Mouse (Mus musculus) embryonic facial prominence, embryonic 12.5 days (tissue): ENCODE measurements around the gene Prex1. TPM values are rescaled to one million over a fixed set of nuclear protein-coding genes. Genes with fewer than 3 reads are reported as not detected.
"Not testable (repeated sequence)": the region's sequence is repeated elsewhere in the genome, so short reads cannot be mapped to it uniquely, and the experiment has no call there.

Source experiments
- ATAC-seq: fragments of 200-750 bp; cut with Nextera tagmentation; 2 replicates; pipeline ENCODE4 v1.8.0; 2017; ENCODE audit not compliant: insufficient number of reproducible peaks, insufficient read depth, low FRiP score, low TSS enrichment
- H3K27ac ChIP-seq: fragments of 300-500 bp; sonication (generic); 2 replicates; pipeline ENCODE4 v1.5.1; 2016; ENCODE audit warnings: mild to moderate bottlenecking
- H3K27me3 ChIP-seq: fragments of 300-500 bp; sonication (generic); 2 replicates; pipeline ENCODE4 v1.6.1; 2016; ENCODE audit warnings: mild to moderate bottlenecking, moderate library complexity
- H3K36me3 ChIP-seq: fragments of 300-500 bp; sonication (generic); 2 replicates; pipeline ENCODE4 v1.6.1; 2016; ENCODE audit warnings: mild to moderate bottlenecking
- H3K4me1 ChIP-seq: fragments of 300-500 bp; sonication (generic); 2 replicates; pipeline ENCODE4 v1.6.1; 2016
- H3K4me2 ChIP-seq: fragments of 300-500 bp; sonication (generic); replicated peaks from 2 replicates; pipeline ENCODE4 v1.6.1; 2016; ENCODE audit warnings: mild to moderate bottlenecking, moderate library complexity
- H3K4me3 ChIP-seq: fragments of 300-500 bp; sonication (generic); 2 replicates; pipeline ENCODE4 v1.5.1; 2016; ENCODE audit warnings: mild to moderate bottlenecking
- H3K9ac ChIP-seq: fragments of 300-500 bp; sonication (generic); 2 replicates; pipeline ENCODE4 v1.6.1; 2016; ENCODE audit warnings: mild to moderate bottlenecking, moderate library complexity
- H3K9me3 ChIP-seq: fragments of 300-500 bp; sonication (generic); 2 replicates; pipeline ENCODE4 v1.6.1; 2016; ENCODE audit warnings: mild to moderate bottlenecking, moderate library complexity
- WGBS: fragments of 180-500 bp; shearing (Covaris S2); methylation state at CpG from one replicate; pipeline ENCODE4 v1.1.7; 2016; 5-methylcytosine and 5-hydroxymethylcytosine counted together
- polyA plus RNA-seq: library from polyadenylated mRNA; unstranded; fragments of >200 nt; fragmentation: Nextera tagmentation; extraction: Ambion mirVana; gene quantifications from 2 replicates; pipeline ENCODE4 v1.2.1, GENCODE M21; 2016

Prex1 gene
- polyA plus RNA-seq, 1 experiment from 2014 or later, result 36.2 TPM

DNA sequence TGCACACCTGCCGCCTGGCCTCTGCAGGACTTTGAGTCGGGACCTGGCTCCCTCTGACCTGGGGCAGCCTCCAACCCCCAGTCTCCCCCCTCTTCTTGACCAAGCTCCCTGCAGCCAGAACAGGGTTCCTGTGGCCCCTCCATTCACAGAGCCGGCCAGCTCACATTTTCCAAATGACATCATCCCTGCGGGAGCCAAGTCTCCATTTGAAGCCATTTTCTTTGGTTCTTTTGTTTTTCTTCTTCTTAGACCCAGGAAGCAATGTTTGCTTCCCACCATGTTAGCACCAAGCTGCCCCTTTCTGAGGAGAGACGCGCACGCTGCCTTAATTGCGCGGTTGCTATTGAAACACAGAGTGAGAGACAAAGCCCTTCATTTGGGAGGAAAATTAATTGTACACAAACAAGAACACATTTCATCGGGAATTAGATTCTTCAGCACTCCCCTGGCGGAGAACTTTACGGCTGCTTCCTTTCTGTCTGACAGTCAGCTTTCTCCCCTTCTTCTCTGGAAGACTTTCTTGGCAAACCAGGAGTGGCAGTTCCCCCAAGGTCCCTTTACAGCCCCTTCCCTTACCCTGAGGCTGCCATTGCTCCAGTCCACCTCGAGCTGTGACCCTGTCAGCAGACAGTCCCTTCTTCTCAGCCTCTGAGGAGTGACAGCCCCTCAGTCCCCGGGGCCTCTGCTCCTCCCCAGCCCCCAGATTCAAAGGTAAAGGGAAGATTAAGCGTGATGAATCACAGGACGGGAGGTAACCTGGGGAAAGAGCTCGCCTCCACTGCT lies 196.0 kb downstream of the Prex1 start:
- not testable (repeated sequence) for H3K27me3 ChIP-seq, H3K4me3 ChIP-seq, H3K9me3 ChIP-seq, ATAC-seq, H3K9ac ChIP-seq, H3K36me3 ChIP-seq, H3K27ac ChIP-seq
- 14% methylated on average over 15 of the region's 17 CpGs for WGBS
- 0 out of 2 replicates have a peak overlapping the region, but pooled peaks have one; percentile 24 for H3K4me2 ChIP-seq
- peaks cover 17% of the 10 kb centered on the region; the same call in 1 of the 2 replicates for H3K4me1 ChIP-seq

DNA sequence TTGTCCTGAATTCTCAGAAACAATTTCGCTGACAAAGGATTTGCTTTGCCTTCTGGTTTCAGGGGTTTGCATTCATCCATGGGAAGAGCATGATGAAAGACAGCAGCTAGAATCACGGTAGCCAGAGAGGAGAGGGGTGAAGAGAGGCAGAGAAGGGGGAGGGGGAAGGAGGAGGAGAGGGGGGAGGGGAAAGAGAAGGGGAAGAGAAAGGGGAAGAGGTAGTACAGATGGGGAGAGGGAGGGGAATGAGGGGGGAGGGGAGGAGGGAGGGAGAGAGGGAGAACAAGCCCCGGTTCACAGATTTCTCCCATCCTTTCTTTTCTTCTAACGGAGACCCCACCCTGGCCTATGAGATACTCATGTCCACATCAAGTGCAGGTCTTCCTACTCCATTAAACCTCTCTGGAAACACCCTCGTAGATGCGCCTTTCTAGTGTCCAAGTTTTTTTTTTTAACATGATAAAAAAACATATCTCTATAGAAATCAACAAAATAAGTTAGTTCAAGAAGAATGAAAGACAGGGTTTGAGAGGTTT lies 196.7 kb downstream of the Prex1 start:
- no peaks in the 10 kb centered on the region for H3K27me3 ChIP-seq
- H3K36me3 ChIP-seq, result no peaks in the 10 kb centered on the region
- no peak overlapping the region for H3K9ac ChIP-seq
- no peak for ATAC-seq
- H3K9me3 ChIP-seq, result no peaks in the 10 kb centered on the region
- 0 out of 2 replicates have a peak, but pooled peaks cover 16% of the 10 kb centered on the region for H3K4me1 ChIP-seq
- 38% methylated on average over 6 of the region's 6 CpGs for WGBS
- H3K4me3 ChIP-seq, result no peak overlapping the region
- H3K4me2 ChIP-seq, result no peak overlapping the region
- H3K27ac ChIP-seq, result no peak overlapping the region

Other genes starting within 250 kb of the Prex1 start
- gene Trp53rkb, start 78.7 kb upstream of the Prex1 start, polyA plus RNA-seq, result 11.5 and 13.2 TPM in 2 replicates
- gene Arfgef2, start 91.8 kb upstream of the Prex1 start, polyA plus RNA-seq, result 4.8 and 5.1 TPM in 2 replicates
- gene Cse1l, start 192.2 kb upstream of the Prex1 start, polyA plus RNA-seq, result 152 and 164 TPM in 2 replicates